Mouse (Mus musculus) stomach, embryonic 14.5 days (tissue): ENCODE data around the gene Zkscan3. TPM values are rescaled to one million over a fixed set of nuclear protein-coding genes. Genes with fewer than 3 reads are reported as not detected.
"Not testable (repeated sequence)": the region's sequence is repeated elsewhere in the genome, so short reads cannot be mapped to it uniquely, and the experiment has no call there.

Experiments
- ATAC-seq: fragments of 200-750 bp; cut with Nextera tagmentation; 2 replicates; pipeline ENCODE4 v1.8.0; 2017; ENCODE audit warnings: low read depth, moderate TSS enrichment; ENCODE audit not compliant: insufficient number of reproducible peaks, insufficient read depth, low FRiP score
- H3K27ac ChIP-seq: fragments of 300-500 bp; sonication (generic); 2 replicates; pipeline ENCODE4 v1.5.1; 2014; ENCODE audit warnings: mild to moderate bottlenecking, low read length, moderate library complexity, mixed read lengths
- H3K27me3 ChIP-seq: fragments of 300-500 bp; sonication (generic); 2 replicates; pipeline ENCODE4 v1.6.1; 2014; ENCODE audit warnings: low read length, control low read depth, mixed read lengths; ENCODE audit not compliant: control insufficient read depth, insufficient read depth
- H3K36me3 ChIP-seq: fragments of 300-500 bp; sonication (generic); 2 replicates; pipeline ENCODE4 v1.6.1; 2014; ENCODE audit warnings: mild to moderate bottlenecking, control low read depth, low read length, moderate library complexity, mixed read lengths; ENCODE audit not compliant: control insufficient read depth, insufficient read depth
- H3K4me1 ChIP-seq: fragments of 300-500 bp; sonication (generic); 2 replicates; pipeline ENCODE4 v1.6.1; 2014; ENCODE audit warnings: low read length, control low read depth, mixed read lengths; ENCODE audit not compliant: control insufficient read depth, insufficient read depth
- H3K4me2 ChIP-seq: fragments of 300-500 bp; sonication (generic); replicated peaks from 2 replicates; pipeline ENCODE4 v1.6.1; 2014; ENCODE audit warnings: low read depth, low read length, control low read depth
- H3K4me3 ChIP-seq: fragments of 300-500 bp; sonication (generic); 2 replicates; pipeline ENCODE4 v1.5.1; 2014; ENCODE audit warnings: low read depth, low read length, control low read depth
- H3K9ac ChIP-seq: fragments of 300-500 bp; sonication (generic); replicated peaks from 2 replicates; pipeline ENCODE4 v1.6.1; 2014; ENCODE audit warnings: low read depth, mild to moderate bottlenecking, control low read depth, low read length, moderate library complexity, mixed read lengths
- H3K9me3 ChIP-seq: fragments of 300-500 bp; sonication (generic); 2 replicates; pipeline ENCODE4 v1.6.1; 2016; ENCODE audit warnings: low read depth, low read length, control low read depth; ENCODE audit not compliant: control insufficient read depth
- WGBS: fragments of 180-500 bp; shearing (Covaris S2); extraction: QIAGEN DNeasy Blood & Tissue Kit; methylation state at CpG from one replicate; pipeline ENCODE4 v1.1.7; 2014; 5-methylcytosine and 5-hydroxymethylcytosine counted together
- polyA plus RNA-seq: library from polyadenylated mRNA; unstranded; fragments of >200 nt; fragmentation: Nextera tagmentation; extraction: Ambion mirVana; gene quantifications from 2 replicates; pipeline ENCODE4 v1.2.1, GENCODE M21; 2014

Gene Zkscan3
- polyA plus RNA-seq, 1 experiment from 2014 or later, result 81.3 TPM

GRCm38 (mm10) chr13:21407341-21407740 is 4.8 kb upstream of the Zkscan3 start:
- H3K9ac ChIP-seq, result no peak overlapping the region
- no peak overlapping the region; the same call in 1 of the 2 replicates for H3K4me2 ChIP-seq
- no peaks in the 10 kb centered on the region for H3K36me3 ChIP-seq
- no peak for ATAC-seq
- WGBS, result 80% methylated on average over 11 of the region's 11 CpGs
- no peak overlapping the region for H3K4me3 ChIP-seq
- H3K4me1 ChIP-seq, result no peaks in the 10 kb centered on the region
- H3K27me3 ChIP-seq, result no peaks in the 10 kb centered on the region
- no peaks in the 10 kb centered on the region for H3K9me3 ChIP-seq
- H3K27ac ChIP-seq, result peak overlapping the region; percentile 79; the same call in 1 of the 2 replicates

GRCm38 (mm10) chr13:21402848-21403247 is 293 bp upstream of the Zkscan3 start:
- Histone ChIP-seq H3K27ac (no peak overlapping the region; the same call in 1 of the 2 replicates), H3K4me1 (no peaks in the 10 kb centered on the region), H3K4me2 (peak overlapping the region; percentile 55), H3K36me3 (peaks cover 14% of the 10 kb centered on the region; the same call in 1 of the 2 replicates), H3K9me3 (no peaks in the 10 kb centered on the region), H3K4me3 (peak overlapping the region; percentile 71), H3K9ac (peak overlapping the region; percentile 56), H3K27me3 (no peaks in the 10 kb centered on the region)
- ATAC-seq, result 0 out of 2 replicates have a peak, but pooled peaks have one; percentile 39
- WGBS, result 0% methylated on average over 2 of the region's 2 CpGs

- H3K27ac ChIP-seq, result peak overlapping the region; percentile 68; the same call in 1 of the 2 replicates
- H3K36me3 ChIP-seq, result peaks cover 14% of the 10 kb centered on the region; the same call in 1 of the 2 replicates
- no peaks in the 10 kb centered on the region for H3K4me1 ChIP-seq
- peak overlapping the region; percentile 55 for H3K4me2 ChIP-seq
- WGBS, result 8% methylated on average over 12 of the region's 12 CpGs
- H3K9ac ChIP-seq, result peak overlapping the region; percentile 56
- no peaks in the 10 kb centered on the region for H3K27me3 ChIP-seq
- H3K4me3 ChIP-seq, result peak overlapping the region; percentile 71
- ATAC-seq, result peak; percentile 50; the same call in 1 of the 2 replicates
- no peaks in the 10 kb centered on the region for H3K9me3 ChIP-seq
Measured at GRCm38 (mm10) chr13:21401636-21402286, 794 bp downstream of the Zkscan3 start.

GRCm38 (mm10) chr13:21401166-21401565 is 1.4 kb downstream of the Zkscan3 start:
- Histone ChIP-seq H3K27ac (no peak overlapping the region), H3K4me1 (no peaks in the 10 kb centered on the region), H3K27me3 (no peaks in the 10 kb centered on the region), H3K4me2 (peak overlapping the region; percentile 55), H3K9me3 (no peaks in the 10 kb centered on the region), H3K4me3 (peak overlapping the region; percentile 71), H3K36me3 (peaks cover 14% of the 10 kb centered on the region; the same call in 1 of the 2 replicates), H3K9ac (0 out of 2 replicates have a peak overlapping the region, but pooled peaks have one; percentile 56)
- 65% methylated on average over 3 of the region's 3 CpGs for WGBS
- ATAC-seq, result no peak

GRCm38 (mm10) chr13:21397486-21397885 is 5.1 kb downstream of the Zkscan3 start:
- Histone ChIP-seq H3K36me3 (peaks cover 45% of the 10 kb centered on the region), H3K9me3 (no peaks in the 10 kb centered on the region), H3K4me2 (no peak overlapping the region), H3K4me1 (no peaks in the 10 kb centered on the region), H3K27ac (no peak overlapping the region), H3K27me3 (no peaks in the 10 kb centered on the region), H3K4me3 (no peak overlapping the region), H3K9ac (no peak overlapping the region)
- no peak for ATAC-seq
- WGBS, result 86% methylated on average over 2 of the region's 2 CpGs

- 87% methylated on average over 18 of the region's 18 CpGs for whole genome bisulfite sequencing
- not testable (repeated sequence) for H3K9ac ChIP-seq, H3K9me3 ChIP-seq, H3K4me2 ChIP-seq, H3K27ac ChIP-seq, H3K4me3 ChIP-seq, H3K4me1 ChIP-seq, ATAC-seq, H3K27me3 ChIP-seq
- peaks cover 57% of the 10 kb centered on the region for H3K36me3 ChIP-seq
Measured at GRCm38 (mm10) chr13:21396048-21396447, 6.5 kb downstream of the Zkscan3 start.

- Histone ChIP-seq H3K36me3 (peaks cover 61% of the 10 kb centered on the region), H3K9ac (no peak overlapping the region), H3K4me1 (no peaks in the 10 kb centered on the region), H3K4me3 (no peak overlapping the region), H3K27me3 (no peaks in the 10 kb centered on the region), H3K9me3 (no peaks in the 10 kb centered on the region), H3K4me2 (no peak overlapping the region), H3K27ac (no peak overlapping the region)
- 95% methylated on average over 6 of the region's 6 CpGs for WGBS
- ATAC-seq, result no peak
Measured at GRCm38 (mm10) chr13:21395623-21396022, 6.9 kb downstream of the Zkscan3 start.

- Histone ChIP-seq H3K36me3 (peaks cover 66% of the 10 kb centered on the region), H3K4me1 (no peaks in the 10 kb centered on the region), H3K27ac (no peak overlapping the region), H3K27me3 (no peaks in the 10 kb centered on the region), H3K4me3 (no peak overlapping the region), H3K4me2 (no peak overlapping the region), H3K9me3 (no peaks in the 10 kb centered on the region), H3K9ac (no peak overlapping the region)
- ATAC-seq, result no peak
- 91% methylated on average over 1 of the region's 1 CpGs for WGBS
Measured at GRCm38 (mm10) chr13:21395211-21395610, 7.3 kb downstream of the Zkscan3 start.
